In the genomic region with DNA sequence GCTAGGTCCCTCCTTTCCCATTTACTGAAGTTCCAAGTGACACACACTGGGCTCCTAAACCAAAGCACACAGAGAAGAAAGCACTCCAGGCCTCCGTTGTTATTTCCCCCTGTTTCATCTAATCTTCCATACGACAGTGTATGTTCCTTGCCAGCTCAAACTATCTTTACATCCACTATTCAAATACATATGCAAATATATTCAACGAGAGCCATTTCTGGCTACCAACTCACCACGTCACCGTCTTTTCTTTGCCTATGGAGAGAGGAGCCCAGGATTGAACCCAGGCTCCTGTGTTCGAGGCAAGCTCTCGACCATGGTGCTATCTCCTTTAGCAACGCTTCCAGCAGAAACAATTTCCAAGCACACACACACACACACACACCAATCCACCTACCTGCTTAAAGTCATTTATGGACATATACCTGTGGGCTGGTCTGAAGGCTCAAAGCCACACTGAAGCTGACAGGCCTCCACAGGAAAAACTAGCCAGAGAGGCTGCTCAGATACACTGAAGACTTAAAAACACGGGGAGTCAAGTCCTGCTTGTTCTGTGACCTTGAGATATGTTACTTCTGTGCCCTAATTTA, we compare ENCODE assay signal across 13 mouse cellular contexts. TPM values are rescaled to one million over a fixed set of nuclear protein-coding genes. Genes with fewer than 3 reads are reported as not detected.
DNase-seq lines count a peak whose midpoint lies in the region; ATAC-seq and TF ChIP-seq lines count a peak whose summit lies in the region.
"Had no signal": no experiment of that assay in that cellular context is flagged by ENCODE, and none has a peak within 500 bp of the region (broad histone marks: within the 10 kb centered on the region; RNA-seq: fewer than 3 reads in every experiment).

No protein-coding gene starts in this region.

- H3K9me3 ChIP-seq in heart, embryonic 15.5 days (replicated peaks) = no peaks in the 10 kb centered on the region
- H3K9me3 ChIP-seq in forebrain, embryonic 10.5 days = no peaks in the 10 kb centered on the region
- H3K9me3 ChIP-seq in limb, embryonic 15.5 days = no peaks in the 10 kb centered on the region

- H3K4me2 ChIP-seq in heart, embryonic 15.5 days = peak overlapping the region; percentile 44
- 0 out of 2 replicates have a peak overlapping the region, but pooled peaks have one; percentile 3 for H3K4me2 ChIP-seq in limb, embryonic 15.5 days

- DNase-seq in heart, postnatal 4 days = no peak
- no peak for DNase-seq in forebrain, embryonic 10.5 days (ENCODE audit: extremely low spot score, low spot score)
- no peak for DNase-seq in spleen, postnatal 14 days (ENCODE audit: low spot score in 2 of 2)
- no peak for DNase-seq in adrenal gland, postnatal 36 days
- no peak for DNase-seq in right cerebral cortex, postnatal 4 days
- DNase-seq: cerebellum, postnatal 10 days; retina, postnatal 1 day had no signal

- WGBS in heart, embryonic 15.5 days = 74% methylated on average over 9 of the region's 9 CpGs
- 86% methylated on average over 9 of the region's 9 CpGs for WGBS in bone marrow, adult 2 months
- 92% methylated on average over 9 of the region's 9 CpGs for WGBS in forebrain, embryonic 10.5 days
- WGBS in limb, embryonic 15.5 days = 86% methylated on average over 9 of the region's 9 CpGs

- peaks cover 4% of the 10 kb centered on the region; the same call in 1 of the 2 replicates for H3K36me3 ChIP-seq in heart, embryonic 15.5 days
- peaks cover 38% of the 10 kb centered on the region for H3K36me3 ChIP-seq in forebrain, embryonic 10.5 days (replicated peaks)
- no peaks in the 10 kb centered on the region for H3K36me3 ChIP-seq in limb, embryonic 15.5 days

- no peak for TF ChIP-seq POLR2A in bone marrow, adult 2 months (IDR thresholded peaks at IDR 0.05; ENCODE audit: borderline replicate concordance, control insufficient read depth, low read depth, low read length)

- TF ChIP-seq CTCF in bone marrow, adult 2 months (IDR thresholded peaks at IDR 0.05; ENCODE audit: control insufficient read depth, insufficient read depth, low read length) = no peak

- no peak for ATAC-seq in heart, embryonic 15.5 days (replicated peaks; ENCODE audit: insufficient number of reproducible peaks, insufficient read depth, low FRiP score, low read depth)
- no peak for ATAC-seq in limb, embryonic 15.5 days (ENCODE audit: insufficient number of reproducible peaks, low FRiP score, low TSS enrichment, low read depth)

- peak overlapping the region; percentile 21 for H3K4me3 ChIP-seq in heart, embryonic 15.5 days
- peak overlapping the region; percentile 40 for H3K4me3 ChIP-seq in bone marrow, adult 2 months (replicated peaks; ENCODE audit: control insufficient read depth, low read depth, low read length)
- H3K4me3 ChIP-seq in forebrain, embryonic 10.5 days = peak overlapping the region; percentile 22
- no peak overlapping the region for H3K4me3 ChIP-seq in limb, embryonic 15.5 days

- H3K9ac ChIP-seq in heart, embryonic 15.5 days = no peak overlapping the region
- H3K9ac ChIP-seq in limb, embryonic 15.5 days = no peak overlapping the region

- peaks cover 53% of the 10 kb centered on the region for H3K4me1 ChIP-seq in heart, embryonic 15.5 days (replicated peaks)
- H3K4me1 ChIP-seq in bone marrow, adult 2 months (ENCODE audit: control insufficient read depth, insufficient read depth, low read length) = no peaks in the 10 kb centered on the region; the same call in 1 of the 2 replicates
- H3K4me1 ChIP-seq in forebrain, embryonic 10.5 days = peaks cover 37% of the 10 kb centered on the region
- peaks cover 35% of the 10 kb centered on the region for H3K4me1 ChIP-seq in limb, embryonic 15.5 days

- H3K27ac ChIP-seq in heart, embryonic 15.5 days = peak overlapping the region; percentile 25; the same call in 1 of the 2 replicates
- no peak overlapping the region for H3K27ac ChIP-seq in bone marrow, adult 2 months (ENCODE audit: control insufficient read depth, insufficient read depth, low read depth, low read length, poor library complexity)
- no peak overlapping the region for H3K27ac ChIP-seq in forebrain, embryonic 10.5 days
- H3K27ac ChIP-seq in limb, embryonic 15.5 days = no peak overlapping the region
- H3K27ac ChIP-seq: macrophage; stomach, postnatal 0 days had no signal

- no peaks in the 10 kb centered on the region for H3K27me3 ChIP-seq in heart, embryonic 15.5 days
- H3K27me3 ChIP-seq in forebrain, embryonic 10.5 days (ENCODE audit: poor library complexity, severe bottlenecking) = no peaks in the 10 kb centered on the region
- no peaks in the 10 kb centered on the region for H3K27me3 ChIP-seq in limb, embryonic 15.5 days
- H3K27me3 ChIP-seq: CH12.LX had no signal

RNA-seq across cellular contexts. Expression of a gene that starts 3.5 kb away (rescaled TPM):
- 68.7 and 71.6 TPM in 2 replicates for polyA plus RNA-seq in heart, embryonic 15.5 days (2015; fragmentation: Nextera tagmentation; extraction: Ambion mirVana)
- 100 to 1,000 TPM; 201 to 218 TPM for total RNA-seq in heart, postnatal 4 days (2021)
- 89.7 and 95.9 TPM in 2 replicates for polyA plus RNA-seq in bone marrow, adult 2 months (2011; ENCODE audit: insufficient read depth, insufficient read length, low replicate concordance, missing spikeins)
- polyA plus RNA-seq in forebrain, embryonic 10.5 days (2016; fragmentation: Nextera tagmentation; extraction: Ambion mirVana) = 76.9 and 82.3 TPM in 2 replicates
- 77.7 and 86.4 TPM in 2 replicates for polyA plus RNA-seq in limb, embryonic 15.5 days (2015; fragmentation: Nextera tagmentation; extraction: Ambion mirVana)
- total RNA-seq in adrenal gland, postnatal 36 days (2021) = 100 to 1,000 TPM; 145 to 149 TPM

RNA-seq across cellular contexts. Expression of a gene that starts 45.5 kb away (rescaled TPM):
- 231 and 245 TPM in 2 replicates for polyA plus RNA-seq in heart, embryonic 15.5 days (2015; fragmentation: Nextera tagmentation; extraction: Ambion mirVana)
- total RNA-seq in heart, postnatal 4 days (2021) = 100 to 1,000 TPM; 143 to 146 TPM
- 77.1 and 80.7 TPM in 2 replicates for polyA plus RNA-seq in bone marrow, adult 2 months (2011; ENCODE audit: insufficient read depth, insufficient read length, low replicate concordance, missing spikeins)
- 460 and 496 TPM in 2 replicates for polyA plus RNA-seq in forebrain, embryonic 10.5 days (2016; fragmentation: Nextera tagmentation; extraction: Ambion mirVana)
- polyA plus RNA-seq in limb, embryonic 15.5 days (2015; fragmentation: Nextera tagmentation; extraction: Ambion mirVana) = 289 TPM in 2 replicates
- 100 to 1,000 TPM; 138 to 147 TPM for total RNA-seq in adrenal gland, postnatal 36 days (2021)

RNA-seq across cellular contexts. Expression of a gene that starts 58.7 kb away (rescaled TPM):
- polyA plus RNA-seq in heart, embryonic 15.5 days (2015; fragmentation: Nextera tagmentation; extraction: Ambion mirVana) = 484 and 664 TPM in 2 replicates
- 100 to 1,000 TPM; 284 to 300 TPM for total RNA-seq in heart, postnatal 4 days (2021)
- polyA plus RNA-seq in bone marrow, adult 2 months (2011; ENCODE audit: insufficient read depth, insufficient read length, low replicate concordance, missing spikeins) = 69.8 and 80.9 TPM in 2 replicates
- polyA plus RNA-seq in forebrain, embryonic 10.5 days (2016; fragmentation: Nextera tagmentation; extraction: Ambion mirVana) = 381 and 393 TPM in 2 replicates
- 275 and 277 TPM in 2 replicates for polyA plus RNA-seq in limb, embryonic 15.5 days (2015; fragmentation: Nextera tagmentation; extraction: Ambion mirVana)
- 100 to 1,000 TPM; 115 to 120 TPM for total RNA-seq in adrenal gland, postnatal 36 days (2021)
